Mouse (Mus musculus) ES-E14 (cell line): ENCODE measurements around the gene Gm10260. TPM values are rescaled to one million over a fixed set of nuclear protein-coding genes. Genes with fewer than 3 reads are reported as not detected.

Experiments
- DNase-seq: peaks from one replicate; pipeline ENCODE4 v3.0.0-alpha.2; 2013; ENCODE audit warnings: low read depth, low spot score
- H3K27ac ChIP-seq: 2 replicates; pipeline ENCODE4 v1.5.1; 2012; ENCODE audit warnings: low read depth, mild to moderate bottlenecking, low read length, moderate library complexity, mixed read lengths; ENCODE audit not compliant: poor library complexity, insufficient read depth, severe bottlenecking
- H3K36me3 ChIP-seq: 2 replicates; pipeline ENCODE4 v1.6.1; 2012; ENCODE audit warnings: mild to moderate bottlenecking, low read length, moderate library complexity, mixed read lengths; ENCODE audit not compliant: control insufficient read depth, poor library complexity, insufficient read depth, severe bottlenecking
- H3K4me1 ChIP-seq, 2 experiments: fragments of 150-350 bp in 1 of 2; sonication (generic) in 1 of 2; 2 replicates each; pipeline ENCODE4 v1.6.1; 2012; ENCODE audit warnings: low read length in 2 of 2, mild to moderate bottlenecking in 1 of 2, mixed read lengths in 1 of 2; ENCODE audit not compliant: control insufficient read depth in 2 of 2, insufficient read depth in 2 of 2, poor library complexity in 1 of 2
- H3K4me3 ChIP-seq, 2 experiments: fragments of 150-350 bp in 1 of 2; sonication (generic) in 1 of 2; 2 replicates each; pipeline ENCODE4 v1.5.1; 2012; ENCODE audit warnings: low read length in 2 of 2, low read depth in 1 of 2, mild to moderate bottlenecking in 1 of 2, mixed read lengths in 1 of 2; ENCODE audit not compliant: insufficient read depth in 1 of 2, poor library complexity in 1 of 2, severe bottlenecking in 1 of 2
- H3K9ac ChIP-seq: 2 replicates; pipeline ENCODE4 v1.6.1; 2012; ENCODE audit warnings: low read depth, mild to moderate bottlenecking, low read length, mixed read lengths; ENCODE audit not compliant: poor library complexity, insufficient read depth, severe bottlenecking
- H3K9me3 ChIP-seq: fragments of 150-350 bp; sonication (generic); 2 replicates; pipeline ENCODE4 v1.6.1; 2012; ENCODE audit warnings: low read depth, mild to moderate bottlenecking, low read length; ENCODE audit not compliant: control insufficient read depth, insufficient read depth
- CHD2 ChIP-seq: IDR thresholded peaks from 2 replicates; pipeline ENCODE4 v1.6.1; 2014; ENCODE audit warnings: mild to moderate bottlenecking, low read depth, low read length, inconsistent platforms
- HCFC1 ChIP-seq: IDR thresholded peaks from 2 replicates; pipeline ENCODE4 v1.6.1; 2012; ENCODE audit warnings: low read length, inconsistent platforms, borderline replicate concordance; ENCODE audit not compliant: insufficient read depth
- MAFK ChIP-seq: IDR thresholded peaks from 2 replicates; pipeline ENCODE4 v1.6.1; 2014; ENCODE audit warnings: mild to moderate bottlenecking, low read depth, low read length, inconsistent platforms; ENCODE audit not compliant: insufficient read depth
- ZC3H11A ChIP-seq: IDR thresholded peaks from 2 replicates; pipeline ENCODE4 v1.6.1; 2012; ENCODE audit warnings: low read depth, mild to moderate bottlenecking, inconsistent platforms, low read length, borderline replicate concordance
- ZNF384 ChIP-seq: IDR thresholded peaks from 2 replicates; pipeline ENCODE4 v1.6.1; 2012; ENCODE audit warnings: low read depth, low read length, inconsistent platforms
- in situ Hi-C, 2 experiments: fragments of 600-800 bp; cut with MboI; formaldehyde crosslinking; loops; one replicate each; pipeline ENCODE4 v1.15.1; 2025; ENCODE audit warnings: low sequenced_read_pairs in 2 of 2, inconsistent platforms in 1 of 2; ENCODE audit not compliant: unreplicated experiment in 2 of 2
- total RNA-seq: library from RNA; depleted of rRNA; stranded (reverse); fragments of 300-350 nt; gene quantifications from 2 replicates; pipeline ENCODE4 v1.2.3, GENCODE M21; 2012

Gm10260 gene
- total RNA-seq, 1 experiment, result 76.4 TPM

DNA sequence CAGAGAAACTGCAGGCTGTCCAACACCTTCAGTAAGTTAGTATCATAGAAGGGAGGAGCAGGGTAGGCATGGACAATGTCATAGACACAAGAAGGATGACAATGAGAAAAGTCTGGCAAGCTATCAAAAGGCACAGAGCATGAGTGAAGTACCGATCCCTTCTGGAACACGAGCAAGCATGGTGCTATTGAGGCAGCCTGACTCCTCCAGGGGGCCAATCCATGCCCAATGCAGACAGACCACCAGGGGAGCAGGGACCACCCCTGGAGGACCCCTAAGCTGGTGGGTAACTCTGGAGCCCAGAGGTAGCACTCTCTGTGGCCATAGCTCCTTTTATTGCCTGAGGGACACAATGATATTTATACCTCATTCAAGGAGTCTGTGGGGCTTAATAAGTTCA lies 20.1 kb upstream of the Gm10260 start:
- in situ Hi-C loops, result no loop called here
- H3K27ac ChIP-seq, result no peak overlapping the region
- no peaks in the 10 kb centered on the region for H3K4me1 ChIP-seq
- no peaks in the 10 kb centered on the region for H3K36me3 ChIP-seq
- H3K4me3 ChIP-seq, result no peak overlapping the region
- no peak for DNase-seq
- no peak for TF ChIP-seq ZC3H11A
- TF ChIP-seq HCFC1, result no peak
- no peak for TF ChIP-seq ZNF384
- TF ChIP-seq CHD2, result no peak
- no peak for TF ChIP-seq MAFK
- no peaks in the 10 kb centered on the region for H3K9me3 ChIP-seq
- H3K9ac ChIP-seq, result no peak overlapping the region

DNA sequence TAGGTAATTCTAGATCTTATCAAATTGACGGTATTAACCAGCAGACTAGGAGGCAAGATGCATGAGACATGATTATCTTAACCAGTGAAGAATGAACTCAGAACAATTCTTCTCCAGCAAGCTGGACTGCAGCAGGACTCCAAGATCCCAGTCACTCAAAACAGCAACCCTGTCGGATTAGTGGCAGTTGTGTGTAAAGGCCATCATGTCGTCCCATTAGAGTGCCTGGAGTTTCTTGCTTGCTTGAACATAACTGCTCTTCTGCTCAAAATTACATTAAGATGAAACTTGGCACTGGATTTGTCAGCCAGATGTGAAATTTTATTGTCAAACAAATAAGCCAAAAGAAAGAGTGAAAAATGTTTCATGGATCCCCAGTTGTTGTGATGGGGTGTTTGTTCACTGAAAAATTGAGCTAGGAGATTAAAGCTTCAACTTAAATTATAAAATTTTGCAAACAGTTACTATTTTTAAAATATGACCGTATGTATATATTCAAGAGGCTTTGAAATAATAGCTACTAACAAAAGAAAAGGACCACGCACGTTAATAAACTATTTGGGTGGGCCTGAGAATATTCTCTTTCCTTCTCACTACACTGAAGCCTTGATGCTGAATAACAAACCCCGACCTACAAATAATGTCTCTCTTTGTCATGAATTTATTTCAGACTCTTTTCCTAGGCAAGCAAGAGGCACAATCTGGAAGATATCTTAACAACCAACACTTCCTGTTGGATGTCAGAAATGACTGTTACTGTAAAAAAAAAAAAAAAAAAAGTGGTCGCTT lies 19.4 kb upstream of the Gm10260 start:
- no peaks in the 10 kb centered on the region for H3K36me3 ChIP-seq
- no peaks in the 10 kb centered on the region for H3K9me3 ChIP-seq
- no peak overlapping the region for H3K27ac ChIP-seq
- no peak for DNase-seq
- no peak overlapping the region for H3K4me3 ChIP-seq
- H3K4me1 ChIP-seq, result no peaks in the 10 kb centered on the region
- no peak overlapping the region for H3K9ac ChIP-seq
- in situ Hi-C loops, result no loop called here
- TF ChIP-seq ZNF384, result no peak
- no peak for TF ChIP-seq MAFK
- no peak for TF ChIP-seq CHD2
- no peak for TF ChIP-seq HCFC1
- no peak for TF ChIP-seq ZC3H11A

DNA sequence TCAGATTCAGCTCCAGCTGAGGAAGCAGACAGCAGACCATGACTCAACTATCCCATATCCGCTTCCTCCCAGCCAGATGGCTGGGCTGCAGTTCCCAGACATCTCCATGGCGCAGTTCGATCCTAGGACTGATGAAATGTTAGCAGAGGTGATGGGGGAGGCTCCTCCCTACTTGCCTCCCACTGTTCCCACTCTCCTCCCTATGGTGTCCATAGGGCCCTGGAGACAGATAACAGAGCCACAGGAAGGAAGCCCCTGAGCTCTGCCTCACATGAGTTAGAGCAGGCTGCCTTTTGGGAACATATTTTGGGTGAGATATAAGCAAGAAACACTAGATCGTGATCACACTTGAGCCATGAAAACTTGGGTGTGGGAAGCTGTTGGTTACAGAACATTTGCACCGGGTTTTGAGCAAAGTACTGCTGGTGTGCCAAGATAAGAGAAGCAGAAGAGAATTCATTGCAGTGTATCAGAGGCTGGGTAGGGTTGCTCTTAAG lies 18.3 kb upstream of the Gm10260 start:
- H3K4me3 ChIP-seq, result no peak overlapping the region
- TF ChIP-seq HCFC1 (no peak), ZC3H11A (no peak), ZNF384 (no peak), MAFK (no peak), CHD2 (no peak)
- H3K4me1 ChIP-seq, result no peaks in the 10 kb centered on the region
- H3K36me3 ChIP-seq, result no peaks in the 10 kb centered on the region
- no peak overlapping the region for H3K9ac ChIP-seq
- H3K27ac ChIP-seq, result no peak overlapping the region
- H3K9me3 ChIP-seq, result no peaks in the 10 kb centered on the region
- no peak for DNase-seq
- in situ Hi-C loops, result no loop called here

DNA sequence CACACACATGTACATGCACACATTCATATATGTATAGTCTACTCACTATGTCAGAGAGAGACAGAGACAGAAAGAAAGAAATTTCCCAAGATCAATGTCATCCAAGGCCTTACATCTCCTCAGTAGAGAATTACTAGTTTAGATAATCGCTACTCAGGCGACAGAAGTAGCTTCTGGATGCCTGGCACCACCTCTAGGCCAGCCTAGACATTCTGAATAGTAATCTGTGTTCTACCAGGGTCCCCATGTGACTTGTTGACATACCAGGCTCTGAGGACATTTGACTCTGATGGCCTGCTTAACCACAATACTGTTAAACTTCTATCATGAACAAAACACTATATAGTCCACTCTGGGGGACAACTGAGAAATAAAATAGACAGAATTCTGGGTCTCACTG lies 17.2 kb upstream of the Gm10260 start:
- no peaks in the 10 kb centered on the region for H3K36me3 ChIP-seq
- in situ Hi-C loops, result no loop called here
- no peak overlapping the region for H3K27ac ChIP-seq
- no peaks in the 10 kb centered on the region for H3K9me3 ChIP-seq
- no peak overlapping the region for H3K9ac ChIP-seq
- TF ChIP-seq ZNF384 (no peak), ZC3H11A (no peak), HCFC1 (no peak), MAFK (no peak), CHD2 (no peak)
- no peaks in the 10 kb centered on the region for H3K4me1 ChIP-seq
- DNase-seq, result no peak
- H3K4me3 ChIP-seq, result no peak overlapping the region
